Mouse (Mus musculus) hindbrain, embryonic 13.5 days (tissue): ENCODE results near the gene Znhit6. TPM values are rescaled to one million over a fixed set of nuclear protein-coding genes. Genes with fewer than 3 reads are reported as not detected.

ENCODE experiments used
- ATAC-seq: fragments of 200-750 bp; cut with Nextera tagmentation; 2 replicates; pipeline ENCODE4 v1.8.0; 2017; ENCODE audit warnings: moderate TSS enrichment; ENCODE audit not compliant: low FRiP score
- H3K27ac ChIP-seq: fragments of 300-500 bp; sonication (generic); 2 replicates; pipeline ENCODE4 v1.5.1; 2015; ENCODE audit warnings: inconsistent platforms, mild to moderate bottlenecking, moderate library complexity
- H3K27me3 ChIP-seq: fragments of 300-500 bp; sonication (generic); 2 replicates; pipeline ENCODE4 v1.6.1; 2015; ENCODE audit warnings: mild to moderate bottlenecking, inconsistent platforms
- H3K36me3 ChIP-seq: fragments of 300-500 bp; sonication (generic); 2 replicates; pipeline ENCODE4 v1.6.1; 2015; ENCODE audit warnings: mild to moderate bottlenecking, inconsistent platforms
- H3K4me1 ChIP-seq: fragments of 300-500 bp; sonication (generic); replicated peaks from 2 replicates; pipeline ENCODE4 v1.6.1; 2015; ENCODE audit warnings: inconsistent platforms
- H3K4me2 ChIP-seq: fragments of 300-500 bp; sonication (generic); 2 replicates; pipeline ENCODE4 v1.6.1; 2015; ENCODE audit warnings: inconsistent platforms, mild to moderate bottlenecking, moderate library complexity
- H3K4me3 ChIP-seq: fragments of 300-500 bp; sonication (generic); 2 replicates; pipeline ENCODE4 v1.5.1; 2015; ENCODE audit warnings: mild to moderate bottlenecking, inconsistent platforms
- H3K9ac ChIP-seq: fragments of 300-500 bp; sonication (generic); 2 replicates; pipeline ENCODE4 v1.6.1; 2015; ENCODE audit warnings: mild to moderate bottlenecking, inconsistent platforms
- H3K9me3 ChIP-seq: fragments of 300-500 bp; sonication (generic); 2 replicates; pipeline ENCODE4 v1.6.1; 2016; ENCODE audit warnings: inconsistent platforms
- WGBS: fragments of 180-500 bp; shearing (Covaris S2); methylation state at CpG from one replicate; pipeline ENCODE4 v1.1.7; 2015; 5-methylcytosine and 5-hydroxymethylcytosine counted together
- polyA plus RNA-seq: library from polyadenylated mRNA; unstranded; fragments of >200 nt; fragmentation: Nextera tagmentation; extraction: Ambion mirVana; gene quantifications from 2 replicates; pipeline ENCODE4 v1.2.1, GENCODE M21; 2015

Znhit6 gene
- polyA plus RNA-seq, 1 experiment from 2014 or later = 34.6 TPM

GRCm38 (mm10) chr3:145634002-145634710 is 58.2 kb downstream of the Znhit6 start:
- Histone ChIP-seq H3K9ac (no peak overlapping the region), H3K27me3 (0 out of 2 replicates have a peak, but pooled peaks cover 5% of the 10 kb centered on the region), H3K4me1 (0 out of 2 replicates have a peak, but pooled peaks cover 8% of the 10 kb centered on the region), H3K9me3 (no peaks in the 10 kb centered on the region), H3K4me2 (no peak overlapping the region), H3K36me3 (no peaks in the 10 kb centered on the region), H3K4me3 (no peak overlapping the region), H3K27ac (no peak overlapping the region)
- ATAC-seq = no peak
- WGBS = 83% methylated on average over 14 of the region's 14 CpGs

- peaks cover 22% of the 10 kb centered on the region for H3K4me1 ChIP-seq
- H3K36me3 ChIP-seq = no peaks in the 10 kb centered on the region
- no peak overlapping the region for H3K4me2 ChIP-seq
- no peak overlapping the region for H3K4me3 ChIP-seq
- 43% methylated on average over 4 of the region's 4 CpGs for WGBS
- peak overlapping the region; percentile 30; the same call in 1 of the 2 replicates for H3K27ac ChIP-seq
- peaks cover 15% of the 10 kb centered on the region; the same call in 1 of the 2 replicates for H3K27me3 ChIP-seq
- no peak overlapping the region for H3K9ac ChIP-seq
- peak; percentile 58 for ATAC-seq
- no peaks in the 10 kb centered on the region for H3K9me3 ChIP-seq
These were observed 64.2 kb downstream of the Znhit6 start for GRCm38 (mm10) chr3:145640170-145640569.

- no peaks in the 10 kb centered on the region for H3K36me3 ChIP-seq
- H3K9ac ChIP-seq = no peak overlapping the region
- no peak overlapping the region for H3K4me3 ChIP-seq
- no peaks in the 10 kb centered on the region for H3K9me3 ChIP-seq
- H3K27me3 ChIP-seq = peaks cover 18% of the 10 kb centered on the region; the same call in 1 of the 2 replicates
- no peak overlapping the region for H3K4me2 ChIP-seq
- WGBS = 70% methylated on average over 4 of the region's 4 CpGs
- H3K4me1 ChIP-seq = peaks cover 22% of the 10 kb centered on the region
- peak; percentile 27; the same call in 1 of the 2 replicates for ATAC-seq
- H3K27ac ChIP-seq = 0 out of 2 replicates have a peak overlapping the region, but pooled peaks have one; percentile 30
These were observed 64.6 kb downstream of the Znhit6 start for GRCm38 (mm10) chr3:145640583-145640982.

GRCm38 (mm10) chr3:145641036-145641685 is 65.2 kb downstream of the Znhit6 start:
- H3K27me3 ChIP-seq = peaks cover 18% of the 10 kb centered on the region; the same call in 1 of the 2 replicates
- no peak overlapping the region for H3K27ac ChIP-seq
- no peak for ATAC-seq
- no peak overlapping the region for H3K4me3 ChIP-seq
- peaks cover 24% of the 10 kb centered on the region for H3K4me1 ChIP-seq
- 85% methylated on average over 5 of the region's 5 CpGs for WGBS
- H3K36me3 ChIP-seq = no peaks in the 10 kb centered on the region
- H3K9ac ChIP-seq = no peak overlapping the region
- no peaks in the 10 kb centered on the region for H3K9me3 ChIP-seq
- H3K4me2 ChIP-seq = no peak overlapping the region

- peaks cover 18% of the 10 kb centered on the region; the same call in 1 of the 2 replicates for H3K27me3 ChIP-seq
- 86% methylated on average over 3 of the region's 3 CpGs for WGBS
- ATAC-seq = no peak
- no peak overlapping the region for H3K4me3 ChIP-seq
- H3K27ac ChIP-seq = no peak overlapping the region
- no peak overlapping the region for H3K4me2 ChIP-seq
- no peaks in the 10 kb centered on the region for H3K9me3 ChIP-seq
- no peaks in the 10 kb centered on the region for H3K36me3 ChIP-seq
- H3K4me1 ChIP-seq = peaks cover 28% of the 10 kb centered on the region
- no peak overlapping the region for H3K9ac ChIP-seq
These were observed 65.9 kb downstream of the Znhit6 start for GRCm38 (mm10) chr3:145641878-145642277.

- Histone ChIP-seq H3K27me3 (peaks cover 24% of the 10 kb centered on the region), H3K4me3 (no peak overlapping the region), H3K36me3 (no peaks in the 10 kb centered on the region), H3K4me2 (no peak overlapping the region), H3K9me3 (no peaks in the 10 kb centered on the region), H3K27ac (no peak overlapping the region), H3K9ac (no peak overlapping the region), H3K4me1 (peaks cover 33% of the 10 kb centered on the region)
- no peak for ATAC-seq
- WGBS = 44% methylated on average over 11 of the region's 11 CpGs
These were observed 66.9 kb downstream of the Znhit6 start for GRCm38 (mm10) chr3:145642861-145643260.

GRCm38 (mm10) chr3:145645463-145645862 is 69.5 kb downstream of the Znhit6 start:
- H3K9me3 ChIP-seq = no peaks in the 10 kb centered on the region
- H3K9ac ChIP-seq = no peak overlapping the region
- ATAC-seq = no peak
- no peaks in the 10 kb centered on the region for H3K36me3 ChIP-seq
- 62% methylated on average over 6 of the region's 6 CpGs for WGBS
- H3K4me2 ChIP-seq = no peak overlapping the region
- H3K27ac ChIP-seq = no peak overlapping the region
- H3K4me1 ChIP-seq = peaks cover 41% of the 10 kb centered on the region
- H3K27me3 ChIP-seq = peaks cover 41% of the 10 kb centered on the region
- no peak overlapping the region for H3K4me3 ChIP-seq

- no peak overlapping the region for H3K4me2 ChIP-seq
- no peak overlapping the region for H3K27ac ChIP-seq
- peaks cover 41% of the 10 kb centered on the region for H3K4me1 ChIP-seq
- H3K4me3 ChIP-seq = no peak overlapping the region
- H3K9me3 ChIP-seq = no peaks in the 10 kb centered on the region
- peaks cover 42% of the 10 kb centered on the region for H3K27me3 ChIP-seq
- 14% methylated on average over 3 of the region's 3 CpGs for WGBS
- ATAC-seq = no peak
- no peaks in the 10 kb centered on the region for H3K36me3 ChIP-seq
- H3K9ac ChIP-seq = no peak overlapping the region
These were observed 70.0 kb downstream of the Znhit6 start for GRCm38 (mm10) chr3:145646009-145646408.

GRCm38 (mm10) chr3:145646666-145647065 is 70.7 kb downstream of the Znhit6 start:
- 45% methylated on average over 2 of the region's 2 CpGs for WGBS
- Histone ChIP-seq H3K27me3 (peaks cover 48% of the 10 kb centered on the region), H3K9ac (no peak overlapping the region), H3K27ac (no peak overlapping the region), H3K9me3 (no peaks in the 10 kb centered on the region), H3K4me2 (no peak overlapping the region), H3K4me3 (no peak overlapping the region), H3K36me3 (no peaks in the 10 kb centered on the region), H3K4me1 (peaks cover 47% of the 10 kb centered on the region)
- ATAC-seq = no peak

GRCm38 (mm10) chr3:145647416-145647815 is 71.4 kb downstream of the Znhit6 start:
- Histone ChIP-seq H3K4me2 (0 out of 2 replicates have a peak overlapping the region, but pooled peaks have one; percentile 74), H3K27me3 (peaks cover 55% of the 10 kb centered on the region), H3K36me3 (no peaks in the 10 kb centered on the region), H3K4me3 (no peak overlapping the region), H3K27ac (no peak overlapping the region), H3K9ac (no peak overlapping the region), H3K4me1 (peaks cover 55% of the 10 kb centered on the region), H3K9me3 (no peaks in the 10 kb centered on the region)
- 78% methylated on average over 18 of the region's 18 CpGs for WGBS
- ATAC-seq = no peak

- peak overlapping the region; percentile 74 for H3K4me2 ChIP-seq
- WGBS = 17% methylated on average over 26 of the region's 26 CpGs
- no peaks in the 10 kb centered on the region for H3K9me3 ChIP-seq
- ATAC-seq = no peak
- H3K4me3 ChIP-seq = peak overlapping the region; percentile 50
- H3K9ac ChIP-seq = peak overlapping the region; percentile 71; the same call in 1 of the 2 replicates
- H3K27ac ChIP-seq = peak overlapping the region; percentile 6; the same call in 1 of the 2 replicates
- peaks cover 58% of the 10 kb centered on the region for H3K27me3 ChIP-seq
- peaks cover 64% of the 10 kb centered on the region for H3K4me1 ChIP-seq
- H3K36me3 ChIP-seq = no peaks in the 10 kb centered on the region
These were observed 72.3 kb downstream of the Znhit6 start for GRCm38 (mm10) chr3:145648097-145648931.
